Mouse (Mus musculus): Measurements from ENCODE around the gene Vmn1r19. TPM values are rescaled to one million over a fixed set of nuclear protein-coding genes. Genes with fewer than 3 reads are reported as not detected.
"Not testable (repeated sequence)": the region's sequence is repeated elsewhere in the genome, so short reads cannot be mapped to it uniquely, and the experiment has no call there.

Gene Vmn1r19
- total RNA-seq (2021), result not detected
- long read RNA-seq, experiment 1, result 0 reads
- long read RNA-seq, experiment 2, result 0 reads

DNA sequence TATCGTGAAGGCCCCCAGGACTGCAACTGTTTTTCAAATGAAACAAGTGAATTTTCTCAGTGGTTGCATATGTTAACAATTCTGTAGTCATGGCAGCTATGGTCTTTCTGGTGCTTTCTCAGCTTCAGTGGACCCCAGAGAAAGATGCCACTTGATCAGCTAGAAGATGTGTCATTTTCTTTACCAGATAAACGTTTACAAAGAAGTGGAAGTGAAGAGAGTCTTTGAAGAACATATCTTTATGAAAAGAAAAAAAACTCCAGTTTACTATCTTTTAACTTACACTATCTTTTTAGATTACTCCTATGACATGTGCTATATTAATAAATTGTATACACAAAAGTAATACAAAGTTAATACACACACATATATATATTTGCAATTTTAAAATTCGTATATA lies at the start of gene Vmn1r19:
Vmn1r19 (plus strand) TSS at position 301 of the 400 bp plus-strand sequence.
- not testable (repeated sequence) for DNase-seq

DNA sequence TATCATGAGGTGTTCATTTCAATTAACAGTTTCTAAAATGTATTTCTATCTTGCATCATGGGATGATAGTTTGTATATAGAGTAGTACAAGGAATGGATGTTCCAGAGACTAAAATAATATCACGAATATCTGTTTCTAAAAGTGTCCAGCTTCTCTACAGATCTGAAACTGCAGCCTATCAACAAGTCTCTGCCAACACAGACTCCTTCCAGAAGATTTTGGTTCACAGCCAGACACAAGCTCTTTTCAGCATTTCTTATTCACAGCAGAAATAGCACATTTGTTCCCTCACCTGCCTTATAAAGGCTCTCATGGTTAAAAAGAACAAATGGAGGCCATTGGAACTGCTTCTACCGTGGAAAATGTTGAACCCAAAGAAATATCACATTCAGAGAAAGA lies 46.7 kb upstream of the Vmn1r19 start:
- DNase-seq, result no peak

DNA sequence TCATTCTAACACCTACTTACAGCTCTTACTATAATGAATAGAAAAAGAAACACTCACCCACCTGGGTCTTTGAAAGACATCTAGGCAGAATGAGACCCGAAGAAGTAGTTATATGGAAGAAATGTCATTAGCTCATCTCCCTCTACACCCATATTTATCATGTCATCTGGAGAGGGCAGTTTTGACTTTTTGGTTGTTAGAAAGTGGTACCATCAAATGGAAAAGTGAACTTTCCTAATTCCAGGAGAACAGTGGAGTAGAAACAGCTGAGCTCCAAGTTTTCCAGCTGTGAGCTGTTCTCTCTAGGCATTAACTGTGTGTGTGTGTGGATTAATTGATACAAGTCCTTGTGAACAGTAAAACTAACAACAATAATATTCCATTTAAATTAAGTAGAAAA lies 40.0 kb upstream of the Vmn1r19 start, which contains the start of gene Vmn1r17:
Vmn1r17 (minus strand) TSS at position 101 of the 400 bp plus-strand sequence.
- no peak for DNase-seq

DNA sequence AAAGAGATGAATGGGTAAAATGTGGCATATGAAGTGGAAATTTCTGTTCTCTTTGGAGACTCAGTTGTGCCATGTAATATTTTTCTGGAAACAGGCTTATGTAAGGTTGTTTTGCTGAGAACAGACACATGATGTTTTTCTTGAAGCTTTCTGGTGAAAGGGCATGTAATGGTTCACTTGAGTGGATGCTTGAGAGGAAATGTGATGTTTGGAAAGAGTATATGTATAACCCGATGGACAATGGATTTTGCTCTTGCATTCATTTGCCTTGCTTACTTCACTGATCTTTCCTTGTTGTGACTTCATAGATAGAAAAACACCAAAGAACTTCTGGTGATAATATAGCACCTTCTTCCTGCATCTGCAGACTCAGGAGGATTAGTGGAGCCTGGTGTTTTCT lies 37.7 kb upstream of the Vmn1r19 start:
- not testable (repeated sequence) for DNase-seq

DNA sequence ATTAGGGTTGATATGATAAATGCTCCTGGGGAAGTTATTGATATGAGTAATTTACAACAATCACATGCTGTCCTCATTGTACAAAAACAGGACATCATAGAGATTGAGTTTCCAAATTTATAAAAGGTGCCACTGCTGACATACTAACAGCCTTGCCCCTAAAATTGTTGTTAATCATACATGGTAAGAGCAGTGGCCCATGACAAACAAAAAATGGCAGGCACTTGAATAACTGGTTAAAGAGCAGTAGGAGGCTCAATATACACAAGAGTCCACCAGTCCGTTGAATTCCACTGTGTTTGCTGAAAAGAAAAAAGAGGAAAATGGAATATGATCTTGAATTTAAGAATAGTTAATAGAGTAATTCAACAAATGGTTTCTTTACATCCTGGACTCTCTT lies 36.1 kb upstream of the Vmn1r19 start:
- DNase-seq, result no peak

DNA sequence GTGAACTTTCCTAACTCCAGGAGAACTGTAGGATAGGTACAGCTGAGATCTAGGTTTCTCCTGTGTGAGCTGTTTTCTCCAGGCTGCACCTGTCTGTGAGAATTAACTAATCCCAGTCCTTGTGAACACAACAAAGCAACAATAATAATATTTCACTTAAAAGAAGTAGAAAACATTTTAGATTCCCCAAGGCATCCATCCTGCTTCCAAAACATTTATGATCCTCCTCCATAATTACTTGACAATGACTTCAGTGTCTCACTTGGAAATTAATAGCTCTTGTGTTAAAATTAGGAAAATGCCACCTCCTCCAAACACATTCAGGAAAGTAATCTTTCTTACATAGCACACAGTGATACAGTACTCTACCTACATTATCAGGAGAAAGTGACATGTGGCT lies 7.9 kb upstream of the Vmn1r19 start, which contains the start of gene Vmn1r18:
Vmn1r18 (minus strand) TSS at position 101 of the 400 bp plus-strand sequence.
- no peak for DNase-seq

DNA sequence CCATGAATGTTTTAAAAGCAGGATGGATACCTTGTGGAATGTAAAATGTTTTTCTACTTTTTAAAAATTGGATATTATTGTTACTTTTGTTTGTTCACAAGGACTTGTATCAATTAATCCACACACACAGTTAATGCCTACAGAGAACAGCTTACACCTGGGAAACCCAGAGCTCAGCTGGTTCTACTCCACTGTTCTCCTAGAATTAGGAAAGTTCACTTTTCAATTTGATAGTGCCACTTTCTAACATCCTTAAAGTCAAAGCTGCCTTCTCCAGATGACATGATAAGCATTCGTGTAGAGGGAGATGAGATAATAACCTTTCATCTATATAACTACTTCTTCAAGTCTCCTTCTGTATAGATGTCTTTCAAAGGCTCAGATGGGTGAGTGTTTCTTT lies 25.1 kb downstream of the Vmn1r19 start, which contains the start of gene Vmn1r20:
Vmn1r20 (plus strand) TSS at position 301 of the 400 bp plus-strand sequence.
- DNase-seq, result no peak

DNA sequence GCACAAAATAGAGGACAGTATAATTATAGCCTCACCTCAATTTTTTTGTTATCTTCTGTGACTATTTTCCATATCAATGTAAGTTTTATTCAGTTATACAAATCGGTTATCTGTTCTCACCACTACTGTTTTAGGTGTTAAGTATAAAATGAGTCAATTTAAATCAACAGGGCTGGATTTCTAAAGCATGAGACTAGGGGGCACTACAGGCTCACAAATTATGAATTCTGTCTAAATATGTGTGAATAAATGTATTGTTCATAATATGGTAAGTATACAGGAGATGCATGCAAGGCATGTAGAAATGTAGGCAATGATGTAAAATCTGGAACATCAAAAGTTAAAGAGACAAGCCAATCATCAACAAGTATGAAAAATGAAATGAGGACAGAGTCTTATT lies 27.6 kb downstream of the Vmn1r19 start:
- DNase-seq, result no peak

Other genes with a start within 250 kb of the Vmn1r19 start
- gene Vmn1r12, start 246.9 kb upstream of the Vmn1r19 start, total RNA-seq (2021), result not detected
- not detected for gene Vmn1r13, start 200.5 kb upstream of the Vmn1r19 start, total RNA-seq (2021)
- gene Vmn1r14, start 172.1 kb upstream of the Vmn1r19 start, total RNA-seq (2021), result not detected
- not detected for gene Vmn1r15, start 145.8 kb upstream of the Vmn1r19 start, total RNA-seq (2021)
- gene Vmn1r16, start 74.3 kb upstream of the Vmn1r19 start, total RNA-seq (2021), result not detected
- gene Vmn1r17, start 40.1 kb upstream of the Vmn1r19 start, total RNA-seq (2021), result not detected
- gene Vmn1r18, start 8.0 kb upstream of the Vmn1r19 start, total RNA-seq (2021), result not detected
- not detected for gene Vmn1r20, start 25.1 kb downstream of the Vmn1r19 start, total RNA-seq (2021)
- 10 to 100 TPM in 1 of 2 experiments, 1 to 10 TPM in 1; 7.9 to 11.1 TPM for gene Ppm1k, start 131.7 kb downstream of the Vmn1r19 start, total RNA-seq (2021)
- 1 to 10 TPM; 1.5 to 1.9 TPM for gene Herc6, start 177.2 kb downstream of the Vmn1r19 start, total RNA-seq (2021)